In genomic region chr19:22071701-22072100, GRCm38 (mm10) we compare ENCODE assay signal across 14 mouse cellular contexts.
DNase-seq lines count a peak whose midpoint lies in the region; ATAC-seq and TF ChIP-seq lines count a peak whose summit lies in the region.
"Had no signal": no experiment of that assay in that cellular context is flagged by ENCODE, and none has a peak within 500 bp of the region (broad histone marks: within the 10 kb centered on the region; RNA-seq: fewer than 3 reads in every experiment).

No protein-coding gene starts in this region.

- intact Hi-C loops in left cerebral cortex, adult 2 months (cut with DNase I), result no loop called here
- intact Hi-C loops in left cerebral cortex, postnatal 4 days (cut with DNase I), result no loop called here

- TF ChIP-seq EP300 in ES-Bruce4 (IDR thresholded peaks at IDR 0.05; ENCODE audit: insufficient read depth, low read depth, low read length), result no peak

- no peak overlapping the region for H3K4me3 ChIP-seq in left cerebral cortex, adult 2 months
- H3K4me3 ChIP-seq in ES-Bruce4 (ENCODE audit: low read depth, low read length), result no peak overlapping the region
- H3K4me3 ChIP-seq: intestine, embryonic 15.5 days; lung, embryonic 15.5 days; midbrain, embryonic 13.5 days; neural tube, embryonic 13.5 days had no signal

- no peaks in the 10 kb centered on the region for H3K9me3 ChIP-seq in ES-Bruce4 (replicated peaks; ENCODE audit: control insufficient read depth, insufficient read depth, low read length, poor library complexity, severe bottlenecking)
- H3K9me3 ChIP-seq: intestine, embryonic 15.5 days; lung, embryonic 15.5 days; midbrain, embryonic 13.5 days; neural tube, embryonic 13.5 days had no signal

- no peaks in the 10 kb centered on the region for H3K36me3 ChIP-seq in ES-Bruce4 (ENCODE audit: control insufficient read depth, insufficient read depth, low read length, poor library complexity, severe bottlenecking)
- H3K36me3 ChIP-seq: intestine, embryonic 15.5 days; lung, embryonic 15.5 days; midbrain, embryonic 13.5 days; neural tube, embryonic 13.5 days had no signal

- no peak for ATAC-seq in CD4-positive, CD25-positive, alpha-beta regulatory T cell, adult 4 months
- ATAC-seq: intestine, embryonic 15.5 days; midbrain, embryonic 13.5 days had no signal

- TF ChIP-seq CTCF in left cerebral cortex, adult 2 months (IDR thresholded peaks at IDR 0.05), result peak; percentile 30
- TF ChIP-seq CTCF in ES-Bruce4 (IDR thresholded peaks at IDR 0.05; ENCODE audit: low read depth, low read length), result peak; percentile 54
- peak; percentile 36; the same call in 1 of the 2 replicates for TF ChIP-seq CTCF in brain, embryonic 14.5 days (IDR thresholded peaks at IDR 0.05; ENCODE audit: borderline replicate concordance, extremely low read depth, insufficient read depth, insufficient read length)

- H3K27me3 ChIP-seq in ES-Bruce4 (ENCODE audit: control insufficient read depth, insufficient read depth, low read length, poor library complexity, severe bottlenecking), result no peaks in the 10 kb centered on the region
- H3K27me3 ChIP-seq: intestine, embryonic 15.5 days; lung, embryonic 15.5 days; midbrain, embryonic 13.5 days; neural tube, embryonic 13.5 days had no signal

- H3K4me1 ChIP-seq in ES-Bruce4 (ENCODE audit: control insufficient read depth, insufficient read depth, low read length), result no peaks in the 10 kb centered on the region
- H3K4me1 ChIP-seq: intestine, embryonic 15.5 days; lung, embryonic 15.5 days; neural tube, embryonic 13.5 days had no signal

- TF ChIP-seq POLR2A in ES-Bruce4 (IDR thresholded peaks at IDR 0.05; ENCODE audit: insufficient read depth, low read length), result no peak
- no peak for TF ChIP-seq POLR2A in brain, embryonic 14.5 days (IDR thresholded peaks at IDR 0.05; ENCODE audit: borderline replicate concordance, extremely low read depth, insufficient read depth, insufficient read length, poor library complexity, severe bottlenecking)

- DNase-seq in CD4-positive, CD25-positive, alpha-beta regulatory T cell, adult 2 months (ENCODE audit: low read depth, low spot score), result peak; percentile 16
- DNase-seq in left cerebral cortex, adult 2 months (ENCODE audit: extremely low spot score in 1 of 2, low spot score in 2 of 2), result no peak
- no peak for DNase-seq in left cerebral cortex, postnatal 4 days
- no peak for DNase-seq in brain, embryonic 14.5 days (ENCODE audit: low read depth)
- DNase-seq in right cerebral cortex, postnatal 25 days, result no peak
- DNase-seq in urinary bladder, postnatal 25 days (ENCODE audit: low spot score), result no peak
- DNase-seq: heart, adult 11 months; heart, postnatal 14 days had no signal

- no peak overlapping the region for H3K27ac ChIP-seq in left cerebral cortex, adult 2 months
- H3K27ac ChIP-seq in ES-Bruce4 (ENCODE audit: insufficient read depth, low read length), result no peak overlapping the region
- H3K27ac ChIP-seq: intestine, embryonic 15.5 days; lung, embryonic 15.5 days; midbrain, embryonic 13.5 days; neural tube, embryonic 13.5 days had no signal

- H3K9ac ChIP-seq in ES-Bruce4 (ENCODE audit: low read depth, poor library complexity, severe bottlenecking), result no peak overlapping the region
- H3K9ac ChIP-seq: intestine, embryonic 15.5 days; lung, embryonic 15.5 days; midbrain, embryonic 13.5 days; neural tube, embryonic 13.5 days had no signal
